Mouse (Mus musculus) heart, postnatal 25 days (tissue): ENCODE data around the gene Hectd2. TPM values are rescaled to one million over a fixed set of nuclear protein-coding genes. Genes with fewer than 3 reads are reported as not detected.

Source experiments
- DNase-seq: peaks from one replicate; pipeline ENCODE4 v3.0.0; 2022; ENCODE audit warnings: low spot score
- intact Hi-C: fragments of 180-260 bp; cut with DNase I; formaldehyde crosslinking; loops from one replicate; pipeline ENCODE4 v1.15.1; 2025
- total RNA-seq, 2 experiments: library from RNA; stranded (reverse); gene quantifications; 2 replicates each; pipeline ENCODE4 v1.2.3; 2021

The Hectd2 gene
- total RNA-seq, 2 experiments from 2014 or later, result 1.6 to 1.8 TPM

- peak; percentile 9 for DNase-seq
- intact Hi-C loops, result loop anchor here (2.0 to 10.0 kb wide), 3 partner anchors 16 to 440 kb away; no protein-coding TSS in a partner anchor
Observed at GRCm38 (mm10) chr19:36554785-36555595, 551 bp downstream of the Hectd2 start.

GRCm38 (mm10) chr19:36559331-36559730 is 4.9 kb downstream of the Hectd2 start:
- no peak for DNase-seq
- intact Hi-C loops, result loop anchor here (10.0 kb wide), 2 partner anchors 155 to 445 kb away; no protein-coding TSS in a partner anchor

GRCm38 (mm10) chr19:36560160-36560559 is 5.7 kb downstream of the Hectd2 start:
- intact Hi-C loops, result no loop called here
- DNase-seq, result no peak

- intact Hi-C loops, result no loop called here
- no peak for DNase-seq
Observed at GRCm38 (mm10) chr19:36561171-36561570, 6.7 kb downstream of the Hectd2 start.

GRCm38 (mm10) chr19:36564396-36564795 is 10.0 kb downstream of the Hectd2 start:
- intact Hi-C loops, result no loop called here
- DNase-seq, result no peak

GRCm38 (mm10) chr19:36573986-36574385 is 19.5 kb downstream of the Hectd2 start:
- no peak for DNase-seq
- intact Hi-C loops, result no loop called here

GRCm38 (mm10) chr19:36575159-36575558 is 20.7 kb downstream of the Hectd2 start:
- intact Hi-C loops, result no loop called here
- DNase-seq, result no peak

GRCm38 (mm10) chr19:36580874-36581273 is 26.4 kb downstream of the Hectd2 start:
- intact Hi-C loops, result no loop called here
- no peak for DNase-seq

- intact Hi-C loops, result no loop called here
- DNase-seq, result no peak
Observed at GRCm38 (mm10) chr19:36582116-36582515, 27.7 kb downstream of the Hectd2 start.

GRCm38 (mm10) chr19:36585505-36585904 is 31.1 kb downstream of the Hectd2 start:
- DNase-seq, result no peak
- intact Hi-C loops, result no loop called here

GRCm38 (mm10) chr19:36594409-36594808 is 40.0 kb downstream of the Hectd2 start:
- DNase-seq, result no peak
- intact Hi-C loops, result no loop called here

- intact Hi-C loops, result loop anchor here (10.0 kb wide), 1 partner anchor 273 kb away; no protein-coding TSS in a partner anchor
- DNase-seq, result no peak
Observed at GRCm38 (mm10) chr19:36601869-36602268, 47.4 kb downstream of the Hectd2 start.

- intact Hi-C loops, result loop anchor here (10.0 kb wide), 1 partner anchor 272 kb away; no protein-coding TSS in a partner anchor
Observed at GRCm38 (mm10) chr19:36602535-36603312, 48.3 kb downstream of the Hectd2 start.

GRCm38 (mm10) chr19:36606270-36606669 is 51.8 kb downstream of the Hectd2 start:
- DNase-seq, result no peak

More at GRCm38 (mm10) chr19:36602535-36603312, 48.3 kb downstream of the Hectd2 start:
- no peak for DNase-seq

GRCm38 (mm10) chr19:36609229-36609628 is 54.8 kb downstream of the Hectd2 start:
- intact Hi-C loops, result loop anchor here (10.0 kb wide), 1 partner anchor 266 kb away; no protein-coding TSS in a partner anchor
- no peak for DNase-seq

More at GRCm38 (mm10) chr19:36606270-36606669, 51.8 kb downstream of the Hectd2 start:
- intact Hi-C loops, result loop anchor here (10.0 kb wide), 1 partner anchor 269 kb away; no protein-coding TSS in a partner anchor

- intact Hi-C loops, result loop anchor here (5.0 kb wide), 1 partner anchor 52 kb away; no protein-coding TSS in a partner anchor
- no peak for DNase-seq
Observed at GRCm38 (mm10) chr19:36610309-36610708, 55.9 kb downstream of the Hectd2 start.

- intact Hi-C loops, result no loop called here
- DNase-seq, result no peak
Observed at GRCm38 (mm10) chr19:36625906-36626305, 71.5 kb downstream of the Hectd2 start.

- no peak for DNase-seq
- intact Hi-C loops, result no loop called here
Observed at GRCm38 (mm10) chr19:36626881-36627280, 72.4 kb downstream of the Hectd2 start.

GRCm38 (mm10) chr19:36629394-36629910 is 75.0 kb downstream of the Hectd2 start:
- DNase-seq, result no peak
- intact Hi-C loops, result no loop called here

- no peak for DNase-seq
- intact Hi-C loops, result no loop called here
Observed at GRCm38 (mm10) chr19:36630361-36630760, 75.9 kb downstream of the Hectd2 start.
